Mouse (Mus musculus): ENCODE measurements around the gene Slc19a1.

Slc19a1 gene

DNA sequence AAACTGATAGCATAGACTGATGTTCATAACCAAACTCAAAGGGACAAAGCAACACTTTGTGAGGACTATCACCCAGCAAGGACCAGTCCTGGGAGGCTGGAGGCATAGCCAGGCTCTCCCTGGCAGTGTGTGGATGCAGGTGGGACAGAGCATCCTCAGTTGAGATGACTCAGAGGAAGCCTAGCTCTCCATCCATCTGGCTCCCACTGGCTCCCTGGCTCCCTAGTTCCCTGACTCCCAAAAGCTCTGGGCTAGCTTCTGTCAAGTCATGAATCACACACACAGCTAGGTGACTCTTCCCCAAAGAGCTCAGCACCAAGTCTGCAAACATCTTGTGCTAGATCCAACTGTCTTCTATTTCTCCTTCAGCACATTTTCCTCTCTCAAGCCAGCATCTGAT, 61.8 kb downstream of the Slc19a1 start:
- DNase-seq (ENCODE audit: low spot score in 2 of 2) = no peak

- no peak for DNase-seq (ENCODE audit: low spot score in 2 of 2)
These were observed 63.6 kb downstream of the Slc19a1 start for GRCm38 (mm10) chr10:77095666-77096065.

- DNase-seq (ENCODE audit: low spot score in 2 of 2) = no peak
These were observed 65.2 kb downstream of the Slc19a1 start for GRCm38 (mm10) chr10:77097006-77097889.

DNA sequence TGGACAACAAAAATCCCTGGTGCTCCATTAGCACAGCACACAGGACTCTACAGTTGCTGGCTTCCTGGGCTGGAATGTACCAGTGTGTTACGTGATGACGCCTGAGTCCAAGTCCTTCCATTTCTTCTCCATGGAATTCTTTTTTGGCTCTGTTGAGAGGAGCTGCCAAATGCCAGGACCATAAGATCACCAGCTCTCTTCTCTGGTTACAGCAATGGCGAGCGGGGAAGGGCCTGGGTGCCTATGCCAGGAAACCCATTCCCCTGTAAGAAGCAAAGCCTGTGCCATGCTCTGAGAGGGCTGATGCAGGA, 65.8 kb downstream of the Slc19a1 start:
- DNase-seq (ENCODE audit: low spot score in 2 of 2) = no peak

- DNase-seq (ENCODE audit: low spot score in 2 of 2) = no peak
These were observed 66.6 kb downstream of the Slc19a1 start for GRCm38 (mm10) chr10:77098619-77099018.

DNA sequence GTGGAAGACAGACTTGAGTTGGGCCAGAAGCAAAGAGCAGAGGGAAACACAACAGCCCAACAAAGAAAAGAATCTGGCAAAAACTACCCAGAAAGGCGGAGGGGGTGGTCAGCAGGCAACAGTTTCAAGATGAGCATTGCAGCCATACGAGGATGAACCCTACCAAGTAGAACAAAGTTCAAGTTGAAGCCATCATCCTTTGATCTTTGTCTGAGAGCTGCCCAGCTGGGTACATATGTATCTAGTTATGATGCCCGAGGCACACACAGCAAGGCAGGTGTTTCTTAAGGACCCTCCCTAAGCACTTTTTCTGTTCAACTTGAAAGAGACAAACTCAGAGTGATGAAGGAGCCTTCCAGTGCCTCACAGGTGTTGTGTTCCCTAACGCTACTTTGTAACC, 67.7 kb downstream of the Slc19a1 start:
- DNase-seq (ENCODE audit: low spot score in 2 of 2) = no peak

GRCm38 (mm10) chr10:77103689-77104088, 71.6 kb downstream of the Slc19a1 start:
- DNase-seq (ENCODE audit: low spot score in 2 of 2) = no peak

DNA sequence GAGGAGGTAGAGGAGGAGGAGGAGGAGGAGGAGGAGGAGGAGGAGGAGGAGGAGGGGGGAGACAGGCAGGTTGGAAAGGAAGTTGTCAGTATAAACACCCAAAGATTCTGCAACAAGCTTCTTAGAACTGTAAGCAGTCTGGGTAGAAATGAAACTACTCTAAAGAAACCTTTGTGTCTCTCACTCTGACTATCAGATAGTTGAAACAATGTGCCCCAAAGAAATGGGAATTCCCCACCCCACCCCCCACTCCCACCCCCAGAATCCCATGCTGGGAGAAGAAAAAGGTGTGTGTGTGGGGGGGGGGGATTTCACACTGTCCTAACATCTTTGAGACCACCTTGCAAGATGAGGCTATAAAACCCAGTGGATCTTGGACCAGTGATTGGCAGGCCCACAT, 72.3 kb downstream of the Slc19a1 start:
- no peak for DNase-seq (ENCODE audit: low spot score in 2 of 2)

DNA sequence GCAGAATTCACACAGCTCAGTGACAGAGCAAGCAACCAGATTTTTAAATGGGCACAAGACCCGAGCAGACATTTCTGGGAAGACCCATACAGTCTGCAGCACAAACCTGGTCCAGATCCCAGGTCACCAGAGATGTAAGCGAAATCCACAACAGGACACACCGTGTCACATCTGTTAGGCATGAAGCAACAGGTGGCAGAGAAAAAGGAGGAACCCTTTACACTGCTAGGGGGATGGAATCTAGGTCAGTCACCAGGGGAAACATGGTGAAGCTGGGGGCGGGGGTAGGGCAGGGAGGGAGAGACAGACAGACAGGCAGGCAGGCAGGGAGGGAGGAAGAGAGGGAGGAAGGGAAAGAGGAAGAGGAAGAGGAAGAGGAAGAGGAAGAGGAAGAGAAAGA, 76.1 kb downstream of the Slc19a1 start:
- DNase-seq (ENCODE audit: low spot score in 2 of 2) = no peak

- DNase-seq (ENCODE audit: low spot score in 2 of 2) = no peak
These were observed 78.0 kb downstream of the Slc19a1 start for GRCm38 (mm10) chr10:77110010-77110409.
